Mouse (Mus musculus): ENCODE measurements around the gene Abca6. TPM values are rescaled to one million over a fixed set of nuclear protein-coding genes. Genes with fewer than 3 reads are reported as not detected.

Gene Abca6
- polyA plus RNA-seq, 1 experiment = not detected

- TF ChIP-seq GATA1 (IDR thresholded peaks at IDR 0.05; ENCODE audit: low read length) (no peak), TAL1 (IDR thresholded peaks at IDR 0.05; ENCODE audit: low read length) (no peak)
- Histone ChIP-seq H3K4me3 (replicated peaks) (no peak overlapping the region), H3K9me3 (ENCODE audit: control insufficient read depth, low read length) (no peaks in the 10 kb centered on the region), H3K36me3 (ENCODE audit: control insufficient read depth) (no peaks in the 10 kb centered on the region), H3K27me3 (ENCODE audit: control insufficient read depth) (no peaks in the 10 kb centered on the region), H3K4me1 (ENCODE audit: control insufficient read depth) (peaks cover 2% of the 10 kb centered on the region)
Observed at GRCm38 (mm10) chr11:110271745-110272144, 20.2 kb upstream of the Abca6 start.

- TF ChIP-seq TAL1 (IDR thresholded peaks at IDR 0.05; ENCODE audit: low read length) (no peak), GATA1 (IDR thresholded peaks at IDR 0.05; ENCODE audit: low read length) (no peak)
- Histone ChIP-seq H3K4me1 (ENCODE audit: control insufficient read depth) (peaks cover 2% of the 10 kb centered on the region), H3K27me3 (ENCODE audit: control insufficient read depth) (no peaks in the 10 kb centered on the region), H3K36me3 (ENCODE audit: control insufficient read depth) (no peaks in the 10 kb centered on the region), H3K9me3 (ENCODE audit: control insufficient read depth, low read length) (no peaks in the 10 kb centered on the region), H3K4me3 (replicated peaks) (peak overlapping the region; percentile 47)
Observed at GRCm38 (mm10) chr11:110268244-110268844, 16.8 kb upstream of the Abca6 start.

- TF ChIP-seq GATA1 (IDR thresholded peaks at IDR 0.05; ENCODE audit: low read length) = no peak
- no peak for TF ChIP-seq TAL1 (IDR thresholded peaks at IDR 0.05; ENCODE audit: low read length)
- no peaks in the 10 kb centered on the region for H3K36me3 ChIP-seq (ENCODE audit: control insufficient read depth)
- H3K9me3 ChIP-seq (ENCODE audit: control insufficient read depth, low read length) = no peaks in the 10 kb centered on the region
- H3K4me1 ChIP-seq (ENCODE audit: control insufficient read depth) = peaks cover 2% of the 10 kb centered on the region
- H3K4me3 ChIP-seq (replicated peaks) = no peak overlapping the region
- H3K27me3 ChIP-seq (ENCODE audit: control insufficient read depth) = no peaks in the 10 kb centered on the region
Observed at GRCm38 (mm10) chr11:110267232-110267631, 15.7 kb upstream of the Abca6 start.

- Histone ChIP-seq H3K9me3 (ENCODE audit: control insufficient read depth, low read length) (no peaks in the 10 kb centered on the region), H3K4me1 (ENCODE audit: control insufficient read depth) (peaks cover 2% of the 10 kb centered on the region), H3K4me3 (replicated peaks) (no peak overlapping the region), H3K36me3 (ENCODE audit: control insufficient read depth) (no peaks in the 10 kb centered on the region), H3K27me3 (ENCODE audit: control insufficient read depth) (no peaks in the 10 kb centered on the region)
- TF ChIP-seq GATA1 (IDR thresholded peaks at IDR 0.05; ENCODE audit: low read length) (no peak), TAL1 (IDR thresholded peaks at IDR 0.05; ENCODE audit: low read length) (no peak)
Observed at GRCm38 (mm10) chr11:110266757-110267156, 15.2 kb upstream of the Abca6 start.

GRCm38 (mm10) chr11:110261867-110262266, 10.3 kb upstream of the Abca6 start:
- Histone ChIP-seq H3K27me3 (ENCODE audit: control insufficient read depth) (no peaks in the 10 kb centered on the region), H3K36me3 (ENCODE audit: control insufficient read depth) (no peaks in the 10 kb centered on the region), H3K4me1 (ENCODE audit: control insufficient read depth) (no peaks in the 10 kb centered on the region), H3K9me3 (ENCODE audit: control insufficient read depth, low read length) (0 out of 2 replicates have a peak, but pooled peaks cover 3% of the 10 kb centered on the region), H3K4me3 (replicated peaks) (no peak overlapping the region)
- TF ChIP-seq GATA1 (IDR thresholded peaks at IDR 0.05; ENCODE audit: low read length) (no peak), TAL1 (IDR thresholded peaks at IDR 0.05; ENCODE audit: low read length) (no peak)

- TF ChIP-seq GATA1 (IDR thresholded peaks at IDR 0.05; ENCODE audit: low read length) = no peak
- no peak for TF ChIP-seq TAL1 (IDR thresholded peaks at IDR 0.05; ENCODE audit: low read length)
- H3K9me3 ChIP-seq (ENCODE audit: control insufficient read depth, low read length) = 0 out of 2 replicates have a peak, but pooled peaks cover 3% of the 10 kb centered on the region
- no peaks in the 10 kb centered on the region for H3K27me3 ChIP-seq (ENCODE audit: control insufficient read depth)
- no peaks in the 10 kb centered on the region for H3K4me1 ChIP-seq (ENCODE audit: control insufficient read depth)
- no peaks in the 10 kb centered on the region for H3K36me3 ChIP-seq (ENCODE audit: control insufficient read depth)
- H3K4me3 ChIP-seq (replicated peaks) = no peak overlapping the region
Observed at GRCm38 (mm10) chr11:110257911-110258310, 6.3 kb upstream of the Abca6 start.

GRCm38 (mm10) chr11:110257061-110257460, 5.5 kb upstream of the Abca6 start:
- Histone ChIP-seq H3K36me3 (ENCODE audit: control insufficient read depth) (no peaks in the 10 kb centered on the region), H3K27me3 (ENCODE audit: control insufficient read depth) (no peaks in the 10 kb centered on the region), H3K9me3 (ENCODE audit: control insufficient read depth, low read length) (0 out of 2 replicates have a peak, but pooled peaks cover 3% of the 10 kb centered on the region), H3K4me3 (replicated peaks) (no peak overlapping the region), H3K4me1 (ENCODE audit: control insufficient read depth) (no peaks in the 10 kb centered on the region)
- TF ChIP-seq TAL1 (IDR thresholded peaks at IDR 0.05; ENCODE audit: low read length) (no peak), GATA1 (IDR thresholded peaks at IDR 0.05; ENCODE audit: low read length) (no peak)

- Histone ChIP-seq H3K9me3 (ENCODE audit: control insufficient read depth, low read length) (no peaks in the 10 kb centered on the region), H3K36me3 (ENCODE audit: control insufficient read depth) (no peaks in the 10 kb centered on the region), H3K4me1 (ENCODE audit: control insufficient read depth) (no peaks in the 10 kb centered on the region), H3K27me3 (ENCODE audit: control insufficient read depth) (no peaks in the 10 kb centered on the region), H3K4me3 (replicated peaks) (no peak overlapping the region)
- TF ChIP-seq GATA1 (IDR thresholded peaks at IDR 0.05; ENCODE audit: low read length) = no peak
- no peak for TF ChIP-seq TAL1 (IDR thresholded peaks at IDR 0.05; ENCODE audit: low read length)
Observed at GRCm38 (mm10) chr11:110252256-110252655, 680 bp upstream of the Abca6 start.

GRCm38 (mm10) chr11:110244730-110245129, 6.8 kb downstream of the Abca6 start:
- Histone ChIP-seq H3K9me3 (ENCODE audit: control insufficient read depth, low read length) (no peaks in the 10 kb centered on the region; the same call in 1 of the 2 replicates), H3K36me3 (ENCODE audit: control insufficient read depth) (no peaks in the 10 kb centered on the region; the same call in 1 of the 2 replicates), H3K27me3 (ENCODE audit: control insufficient read depth) (no peaks in the 10 kb centered on the region), H3K4me1 (ENCODE audit: control insufficient read depth) (no peaks in the 10 kb centered on the region), H3K4me3 (replicated peaks) (no peak overlapping the region)
- no peak for TF ChIP-seq GATA1 (IDR thresholded peaks at IDR 0.05; ENCODE audit: low read length)
- TF ChIP-seq TAL1 (IDR thresholded peaks at IDR 0.05; ENCODE audit: low read length) = no peak

GRCm38 (mm10) chr11:110237466-110237865, 14.1 kb downstream of the Abca6 start:
- Histone ChIP-seq H3K27me3 (ENCODE audit: control insufficient read depth) (no peaks in the 10 kb centered on the region), H3K9me3 (ENCODE audit: control insufficient read depth, low read length) (no peaks in the 10 kb centered on the region), H3K4me1 (ENCODE audit: control insufficient read depth) (no peaks in the 10 kb centered on the region), H3K4me3 (replicated peaks) (no peak overlapping the region), H3K36me3 (ENCODE audit: control insufficient read depth) (no peaks in the 10 kb centered on the region)
- no peak for TF ChIP-seq GATA1 (IDR thresholded peaks at IDR 0.05; ENCODE audit: low read length)
- no peak for TF ChIP-seq TAL1 (IDR thresholded peaks at IDR 0.05; ENCODE audit: low read length)

Measured in erythroblast, embryonic 14.5 days (primary cell).